Mouse (Mus musculus) MEL (cell line): Measurements from ENCODE around the gene Rfx1. TPM values are rescaled to one million over a fixed set of nuclear protein-coding genes. Genes with fewer than 3 reads are reported as not detected.
A peak's percentile ranks its signal among the peaks of the same experiment; 100 is the strongest.

Experiments used
- DNase-seq: peaks from one replicate; pipeline ENCODE4 v3.0.0; 2011; ENCODE audit warnings: low read depth, low spot score
- H3K27ac ChIP-seq: 2 replicates; pipeline ENCODE4 v1.5.1; 2012; ENCODE audit warnings: low read depth, mild to moderate bottlenecking, control low read depth, low read length, moderate library complexity; ENCODE audit not compliant: control insufficient read depth
- H3K27me3 ChIP-seq, 2 experiments: fragments of 150-350 bp in 1 of 2; sonication (generic) in 1 of 2; 2 replicates each; pipeline ENCODE4 v1.6.1; 2012; ENCODE audit warnings: low read length in 2 of 2, mild to moderate bottlenecking in 2 of 2, improper control_type of control experiment in 1 of 2, moderate library complexity in 1 of 2; ENCODE audit not compliant: insufficient read depth in 2 of 2, control insufficient read depth in 1 of 2
- H3K36me3 ChIP-seq, 2 experiments: 2 replicates each; pipeline ENCODE4 v1.6.1; 2012 to 2014; ENCODE audit warnings: low read length in 2 of 2, improper control_type of control experiment in 1 of 2, inconsistent platforms in 1 of 2, mild to moderate bottlenecking in 1 of 2; ENCODE audit not compliant: insufficient read depth in 2 of 2, control insufficient read depth in 1 of 2
- H3K4me1 ChIP-seq, 2 experiments: fragments of 150-350 bp in 1 of 2; sonication (generic) in 1 of 2; 2 replicates each; pipeline ENCODE4 v1.6.1; 2012; ENCODE audit warnings: low read length in 2 of 2, improper control_type of control experiment in 1 of 2, mild to moderate bottlenecking in 1 of 2; ENCODE audit not compliant: insufficient read depth in 2 of 2, control insufficient read depth in 1 of 2
- H3K4me3 ChIP-seq, 2 experiments: fragments of 150-350 bp in 1 of 2; sonication (generic) in 1 of 2; 2 replicates each; pipeline ENCODE4 v1.5.1; 2012; ENCODE audit warnings: low read depth in 2 of 2, low read length in 2 of 2, mild to moderate bottlenecking in 2 of 2, moderate library complexity in 2 of 2, control low read depth in 1 of 2, improper control_type of control experiment in 1 of 2; ENCODE audit not compliant: control insufficient read depth in 1 of 2, insufficient read depth in 1 of 2
- H3K79me2 ChIP-seq: 2 replicates; pipeline ENCODE4 v1.6.1; 2012; ENCODE audit warnings: mild to moderate bottlenecking, low read length, moderate library complexity; ENCODE audit not compliant: control insufficient read depth, poor library complexity, insufficient read depth
- H3K9ac ChIP-seq: 2 replicates; pipeline ENCODE4 v1.6.1; 2012; ENCODE audit warnings: low read depth, mild to moderate bottlenecking, control low read depth, low read length, moderate library complexity; ENCODE audit not compliant: control insufficient read depth, poor library complexity, severe bottlenecking
- H3K9me3 ChIP-seq: fragments of 150-350 bp; sonication (generic); replicated peaks from 2 replicates; pipeline ENCODE4 v1.6.1; 2012; ENCODE audit warnings: mild to moderate bottlenecking, low read length, improper control_type of control experiment, moderate library complexity; ENCODE audit not compliant: insufficient read depth
- BHLHE40 ChIP-seq: IDR thresholded peaks from 2 replicates; pipeline ENCODE4 v1.6.1; 2012; ENCODE audit warnings: low read depth, mild to moderate bottlenecking, inconsistent platforms, low read length, improper control_type of control experiment, borderline replicate concordance
- CHD2 ChIP-seq: IDR thresholded peaks from 2 replicates; pipeline ENCODE4 v1.6.1; 2011; ENCODE audit warnings: low read length, improper control_type of control experiment
- CTCF ChIP-seq, 3 experiments: IDR thresholded peaks in 2 of 3; conservative IDR thresholded peaks in 1 of 3; 2 replicates each; pipeline ENCODE4 v1.5.1; 2011 to 2012; ENCODE audit warnings: low read length in 3 of 3, low read depth in 2 of 3, mild to moderate bottlenecking in 2 of 3, improper control_type of control experiment in 1 of 3, inconsistent platforms in 1 of 3, mixed read lengths in 1 of 3, moderate library complexity in 1 of 3; ENCODE audit not compliant: control insufficient read depth in 1 of 3, insufficient read depth in 1 of 3, poor library complexity in 1 of 3, severe bottlenecking in 1 of 3
- ELF1 ChIP-seq: IDR thresholded peaks from 2 replicates; pipeline ENCODE4 v1.6.1; 2014; ENCODE audit warnings: low read depth, mild to moderate bottlenecking, inconsistent platforms, low read length, improper control_type of control experiment, moderate library complexity
- EP300 ChIP-seq, 2 experiments: IDR thresholded peaks; 2 replicates each; pipeline ENCODE4 v1.6.1; 2011; ENCODE audit warnings: improper control_type of control experiment in 2 of 2, low read length in 2 of 2, low read depth in 1 of 2, mild to moderate bottlenecking in 1 of 2
- GATA1 ChIP-seq: IDR thresholded peaks from 2 replicates; pipeline ENCODE4 v1.6.1; 2011; ENCODE audit warnings: low read depth, low read length, improper control_type of control experiment
- HCFC1 ChIP-seq: IDR thresholded peaks from 2 replicates; pipeline ENCODE4 v1.6.1; 2012; ENCODE audit warnings: low read depth, mild to moderate bottlenecking, inconsistent platforms, low read length, improper control_type of control experiment, moderate library complexity
- JUND ChIP-seq: IDR thresholded peaks from 2 replicates; pipeline ENCODE4 v1.6.1; 2011; ENCODE audit warnings: low read depth, mild to moderate bottlenecking, improper control_type of control experiment, low read length
- KAT2A ChIP-seq: conservative IDR thresholded peaks from 2 replicates; pipeline ENCODE4 v1.6.1; 2012; ENCODE audit warnings: low read depth, low read length, improper control_type of control experiment, inconsistent platforms
- MAFK ChIP-seq: IDR thresholded peaks from 2 replicates; pipeline ENCODE4 v1.6.1; 2011; ENCODE audit warnings: low read depth, mild to moderate bottlenecking, low read length, improper control_type of control experiment, borderline replicate concordance
- MAX ChIP-seq: IDR thresholded peaks from 2 replicates; pipeline ENCODE4 v1.6.1; 2011; ENCODE audit warnings: low read length, improper control_type of control experiment
- MAZ ChIP-seq: IDR thresholded peaks from 2 replicates; pipeline ENCODE4 v1.6.1; 2012; ENCODE audit warnings: low read depth, mild to moderate bottlenecking, inconsistent platforms, low read length, improper control_type of control experiment
- MEF2A ChIP-seq: IDR thresholded peaks from 2 replicates; pipeline ENCODE4 v1.6.1; 2014; ENCODE audit warnings: low read depth, mild to moderate bottlenecking, inconsistent platforms, low read length, improper control_type of control experiment; ENCODE audit not compliant: poor library complexity, insufficient replicate concordance, severe bottlenecking; ENCODE audit errors: extremely low read depth
- MXI1 ChIP-seq: IDR thresholded peaks from 2 replicates; pipeline ENCODE4 v1.6.1; 2011; ENCODE audit warnings: mild to moderate bottlenecking, low read depth, low read length, improper control_type of control experiment
- NELFE ChIP-seq: IDR thresholded peaks from 2 replicates; pipeline ENCODE4 v1.6.1; 2011; ENCODE audit warnings: low read depth, low read length, improper control_type of control experiment
- NRF1 ChIP-seq: IDR thresholded peaks from 2 replicates; pipeline ENCODE4 v1.6.1; 2014; ENCODE audit warnings: low read depth, mild to moderate bottlenecking, inconsistent platforms, low read length, improper control_type of control experiment, moderate library complexity; ENCODE audit not compliant: poor library complexity, insufficient read depth, severe bottlenecking
- POLR2A ChIP-seq, 2 experiments: IDR thresholded peaks; 2 replicates each; pipeline ENCODE4 v1.6.1; 2011 to 2012; ENCODE audit warnings: low read length in 2 of 2, mild to moderate bottlenecking in 2 of 2, control low read depth in 1 of 2, improper control_type of control experiment in 1 of 2, low read depth in 1 of 2, moderate library complexity in 1 of 2; ENCODE audit not compliant: control insufficient read depth in 1 of 2, insufficient read depth in 1 of 2, poor library complexity in 1 of 2
- POLR2AphosphoS2 ChIP-seq: IDR thresholded peaks from 2 replicates; pipeline ENCODE4 v1.6.1; 2011; ENCODE audit warnings: low read length, improper control_type of control experiment
- POLR2AphosphoS5 ChIP-seq: IDR thresholded peaks from 2 replicates; pipeline ENCODE4 v1.6.1; 2012; ENCODE audit warnings: low read depth, borderline replicate concordance, mild to moderate bottlenecking, inconsistent platforms, low read length, moderate library complexity, mixed read lengths
- RAD21 ChIP-seq: IDR thresholded peaks from 2 replicates; pipeline ENCODE4 v1.6.1; 2011; ENCODE audit warnings: mild to moderate bottlenecking, low read depth, low read length, improper control_type of control experiment
- RCOR1 ChIP-seq: IDR thresholded peaks from 2 replicates; pipeline ENCODE4 v1.6.1; 2012; ENCODE audit warnings: low read depth, mild to moderate bottlenecking, inconsistent platforms, low read length, improper control_type of control experiment
- TBP ChIP-seq: IDR thresholded peaks from 2 replicates; pipeline ENCODE4 v1.8.0; 2011; ENCODE audit warnings: low read depth, low read length, improper control_type of control experiment
- TCF12 ChIP-seq: IDR thresholded peaks from 2 replicates; pipeline ENCODE4 v1.6.1; 2014; ENCODE audit warnings: low read depth, mild to moderate bottlenecking, inconsistent platforms, low read length, improper control_type of control experiment, moderate library complexity
- UBTF ChIP-seq: IDR thresholded peaks from 2 replicates; pipeline ENCODE4 v1.6.1; 2012; ENCODE audit warnings: low read depth, mild to moderate bottlenecking, inconsistent platforms, low read length, improper control_type of control experiment, moderate library complexity, borderline replicate concordance; ENCODE audit not compliant: insufficient read depth
- USF2 ChIP-seq, 2 experiments: IDR thresholded peaks; 2 replicates each; pipeline ENCODE4 v1.6.1; 2011 to 2012; ENCODE audit warnings: improper control_type of control experiment in 2 of 2, low read length in 2 of 2, borderline replicate concordance in 1 of 2, inconsistent platforms in 1 of 2, low read depth in 1 of 2, mild to moderate bottlenecking in 1 of 2; ENCODE audit not compliant: insufficient read depth in 1 of 2
- ZC3H11A ChIP-seq: IDR thresholded peaks from 2 replicates; pipeline ENCODE4 v1.6.1; 2012; ENCODE audit warnings: low read depth, mild to moderate bottlenecking, inconsistent platforms, low read length, improper control_type of control experiment
- ZKSCAN1 ChIP-seq: IDR thresholded peaks from 2 replicates; pipeline ENCODE4 v1.6.1; 2012; ENCODE audit warnings: low read depth, mild to moderate bottlenecking, inconsistent platforms, low read length, improper control_type of control experiment, moderate library complexity
- ZNF384 ChIP-seq: IDR thresholded peaks from 2 replicates; pipeline ENCODE4 v1.6.1; 2012; ENCODE audit warnings: low read depth, mild to moderate bottlenecking, inconsistent platforms, low read length, improper control_type of control experiment
- polyA plus RNA-seq, 2 experiments: library from polyadenylated mRNA; stranded (reverse) in 1 of 2; unstranded in 1 of 2; fragments of >175 nt in 1 of 2; fragments of >200 nt in 1 of 2; gene quantifications; 2 replicates each; pipeline versions ENCODE4 v1.2.1 to v1.2.4; 2012; ENCODE audit warnings: low replicate concordance in 2 of 2, low read depth in 1 of 2; ENCODE audit not compliant: insufficient read length in 2 of 2, insufficient read depth in 1 of 2, missing spikeins in 1 of 2
- total RNA-seq: library from RNA; depleted of rRNA; stranded (reverse); fragments of 300-350 nt; gene quantifications from 2 replicates; pipeline ENCODE4 v1.2.3, GENCODE M21; 2012

The Rfx1 gene
- total and polyA plus RNA-seq, 3 experiments: 3.9 to 10.4 TPM; not detected in 1

DNA sequence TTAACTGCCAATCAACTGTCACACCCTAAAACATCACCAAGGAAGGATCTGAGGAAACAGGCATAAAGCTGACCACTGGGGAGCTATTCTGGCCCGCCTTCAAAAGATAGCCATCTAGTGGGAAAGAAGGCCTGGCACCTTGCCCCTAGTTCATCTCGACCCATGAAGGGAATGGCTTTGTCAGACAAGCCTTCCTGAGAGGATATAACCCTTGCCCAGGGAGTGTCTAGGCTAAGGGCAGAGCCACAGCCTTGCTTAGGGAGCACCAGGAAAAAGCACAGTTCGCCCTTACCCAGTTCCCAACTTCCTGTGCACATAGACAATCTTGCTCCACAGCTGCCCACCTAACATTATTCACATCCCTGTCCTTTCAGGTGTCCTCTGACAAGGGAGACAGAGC is 37.0 kb downstream of the Rfx1 start:
- Histone ChIP-seq H3K27me3 (no peaks in the 10 kb centered on the region), H3K36me3 (peaks cover 0 to 9% of the 10 kb centered on the region in 2 experiments; a peak in 2 of 4 replicates), H3K9me3 (no peaks in the 10 kb centered on the region), H3K9ac (peak overlapping the region; percentile 56), H3K4me1 (peaks cover 2 to 13% of the 10 kb centered on the region in 2 experiments; a peak in 3 of 4 replicates), H3K4me3 (peak overlapping the region; percentile 58 to 73), H3K79me2 (peaks cover 9% of the 10 kb centered on the region), H3K27ac (no peak overlapping the region)
- TF ChIP-seq MAZ (no peak), JUND (no peak), CHD2 (no peak), NRF1 (no peak), ELF1 (no peak), UBTF (no peak), EP300 (IDR thresholded peaks at IDR 0.05; ENCODE audit: low read depth in 1 of 2, low read length in 2 of 2) (no peak), BHLHE40 (no peak), NELFE (no peak), RCOR1 (no peak), POLR2AphosphoS2 (no peak), GATA1 (no peak), CTCF (IDR thresholded peaks at IDR 0.05 in 2 of 3, conservative IDR thresholded peaks at IDR 0.05 in 1 of 3; ENCODE audit: control insufficient read depth in 1 of 3, insufficient read depth in 1 of 3, low read depth in 2 of 3, low read length in 3 of 3, poor library complexity in 1 of 3, severe bottlenecking in 1 of 3) (no peak), RAD21 (no peak), HCFC1 (no peak), KAT2A (no peak), MXI1 (no peak), ZC3H11A (no peak)
- DNase-seq: peak; percentile 40

GRCm38 (mm10) chr8:84104221-84104620 is 37.6 kb downstream of the Rfx1 start:
- Histone ChIP-seq H3K9me3 (no peaks in the 10 kb centered on the region), H3K4me1 (peaks cover 2 to 13% of the 10 kb centered on the region in 2 experiments; a peak in 3 of 4 replicates), H3K79me2 (peaks cover 9% of the 10 kb centered on the region), H3K27me3 (no peaks in the 10 kb centered on the region), H3K36me3 (peaks cover 0 to 9% of the 10 kb centered on the region in 2 experiments; a peak in 2 of 4 replicates), H3K9ac (peak overlapping the region; percentile 56), H3K27ac (no peak overlapping the region), H3K4me3 (peak overlapping the region; percentile 58 to 73)
- peak; percentile 74 for DNase-seq
- TF ChIP-seq GATA1 (no peak), POLR2AphosphoS5 (no peak), ZC3H11A (no peak), MAFK (no peak), USF2 (IDR thresholded peaks at IDR 0.05; ENCODE audit: borderline replicate concordance in 1 of 2, insufficient read depth in 1 of 2, low read depth in 1 of 2, low read length in 2 of 2) (no peak), TBP (no peak), UBTF (no peak), MEF2A (no peak), POLR2A (IDR thresholded peaks at IDR 0.05; ENCODE audit: control insufficient read depth in 1 of 2, insufficient read depth in 1 of 2, low read depth in 1 of 2, low read length in 2 of 2, poor library complexity in 1 of 2) (no peak), MAZ (no peak; the same call in 1 of the 2 replicates), CTCF (IDR thresholded peaks at IDR 0.05 in 2 of 3, conservative IDR thresholded peaks at IDR 0.05 in 1 of 3; ENCODE audit: control insufficient read depth in 1 of 3, insufficient read depth in 1 of 3, low read depth in 2 of 3, low read length in 3 of 3, poor library complexity in 1 of 3, severe bottlenecking in 1 of 3) (peak in 2 of 3 experiments; percentile 16 to 20; a peak in 2 of 6 replicates), ELF1 (no peak), TCF12 (no peak), ZKSCAN1 (no peak), RCOR1 (no peak), JUND (no peak), ZNF384 (no peak), MAX (no peak), HCFC1 (no peak), RAD21 (no peak), CHD2 (no peak), NRF1 (no peak), NELFE (no peak; the same call in 1 of the 2 replicates), EP300 (IDR thresholded peaks at IDR 0.05; ENCODE audit: low read depth in 1 of 2, low read length in 2 of 2) (no peak)
